Mouse (Mus musculus) spleen, postnatal 36 days (tissue): ENCODE measurements around the gene Ssbp2.
A peak's percentile ranks its signal among the peaks of the same experiment; 100 is the strongest.

Source experiments
- DNase-seq, 2 experiments: peaks; one replicate each; pipeline ENCODE4 v3.0.0; 2022; ENCODE audit warnings: low spot score in 2 of 2, mixed read lengths in 1 of 2

Gene Ssbp2

DNA sequence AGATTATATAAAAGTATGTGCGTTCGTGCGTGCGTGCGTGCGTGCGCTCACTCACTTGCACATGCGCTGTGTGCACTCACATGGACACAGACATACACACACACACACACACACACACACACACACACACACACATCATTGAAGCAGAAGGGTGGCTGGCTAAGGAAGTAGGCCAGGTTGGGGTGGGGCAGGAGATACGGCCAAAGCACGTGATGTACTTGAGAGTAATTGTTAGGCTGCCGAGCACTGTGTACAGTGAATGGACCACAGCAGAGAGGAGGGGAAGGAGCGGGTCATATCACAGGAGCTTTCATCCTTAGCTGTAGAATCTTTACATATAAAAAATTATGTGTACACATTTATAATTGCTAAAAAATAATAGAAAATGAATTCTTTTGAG is 66.0 kb downstream of the Ssbp2 start:
- DNase-seq: no peak

DNA sequence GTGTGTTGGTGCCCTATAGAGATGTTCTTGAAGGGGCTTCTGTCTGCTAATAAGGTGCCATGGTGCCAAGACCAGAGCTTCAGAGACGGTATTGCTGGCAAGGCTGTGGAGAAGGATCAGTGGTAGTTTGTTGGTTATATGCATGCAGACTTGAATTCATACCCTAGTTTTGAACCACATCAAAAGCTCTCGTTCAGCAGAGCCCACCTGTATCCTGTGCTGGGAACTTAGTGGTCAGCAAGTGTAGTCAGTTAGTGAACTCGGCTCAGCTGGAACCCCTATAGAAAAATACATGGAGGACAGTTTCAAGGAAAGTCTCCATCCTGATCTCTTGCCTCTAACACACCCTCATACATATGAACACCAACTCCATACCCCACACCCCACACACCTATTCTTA is 69.7 kb downstream of the Ssbp2 start:
- DNase-seq: no peak

GRCm38 (mm10) chr13:91536711-91537110 is 76.6 kb downstream of the Ssbp2 start:
- no peak for DNase-seq

- DNase-seq: no peak
Measured at GRCm38 (mm10) chr13:91540145-91541068, 80.3 kb downstream of the Ssbp2 start.

GRCm38 (mm10) chr13:91541069-91541429 is 81.0 kb downstream of the Ssbp2 start:
- peak; percentile 35 to 36 for DNase-seq

- no peak for DNase-seq
Measured at GRCm38 (mm10) chr13:91543555-91543954, 83.5 kb downstream of the Ssbp2 start.

DNA sequence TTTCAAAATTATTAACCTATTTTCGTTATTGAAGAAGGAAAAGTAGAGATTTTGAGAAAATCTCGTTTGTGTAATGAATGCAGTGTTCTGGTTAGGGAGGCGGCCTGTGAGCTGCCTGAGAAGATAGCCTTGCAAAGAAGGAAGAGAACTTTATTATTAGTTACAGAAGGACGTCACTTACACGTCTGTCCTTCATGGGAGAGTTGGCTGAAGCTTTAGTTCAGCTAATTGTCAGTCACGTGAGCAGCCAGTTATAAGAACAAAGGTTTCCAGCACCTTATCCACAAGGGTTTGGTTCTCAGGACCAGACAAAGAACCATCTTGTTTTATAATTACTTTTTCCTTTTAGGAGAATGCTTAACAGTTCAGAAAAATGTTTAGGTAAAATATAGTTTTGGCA is 104.0 kb downstream of the Ssbp2 start:
- DNase-seq: no peak

DNA sequence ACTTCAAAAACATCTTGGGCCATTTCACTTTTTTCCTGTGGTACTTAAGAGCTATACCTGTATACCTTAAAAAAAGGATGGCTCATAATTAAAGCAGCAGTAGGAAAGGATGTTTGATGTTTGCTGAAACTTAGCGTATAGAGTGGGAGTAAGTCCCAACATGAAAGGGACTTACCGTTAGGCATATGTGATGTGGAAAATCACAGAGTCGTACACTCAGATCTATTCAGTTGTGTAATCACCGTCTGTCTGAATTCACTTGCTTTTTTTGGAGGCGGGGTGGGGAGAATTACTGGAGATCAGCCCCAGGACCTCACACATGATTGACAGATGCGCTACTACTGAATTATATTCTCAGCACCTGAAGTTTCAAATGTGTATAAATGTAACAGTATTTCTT is 104.7 kb downstream of the Ssbp2 start:
- no peak for DNase-seq

GRCm38 (mm10) chr13:91581504-91581903 is 121.4 kb downstream of the Ssbp2 start:
- no peak for DNase-seq

DNA sequence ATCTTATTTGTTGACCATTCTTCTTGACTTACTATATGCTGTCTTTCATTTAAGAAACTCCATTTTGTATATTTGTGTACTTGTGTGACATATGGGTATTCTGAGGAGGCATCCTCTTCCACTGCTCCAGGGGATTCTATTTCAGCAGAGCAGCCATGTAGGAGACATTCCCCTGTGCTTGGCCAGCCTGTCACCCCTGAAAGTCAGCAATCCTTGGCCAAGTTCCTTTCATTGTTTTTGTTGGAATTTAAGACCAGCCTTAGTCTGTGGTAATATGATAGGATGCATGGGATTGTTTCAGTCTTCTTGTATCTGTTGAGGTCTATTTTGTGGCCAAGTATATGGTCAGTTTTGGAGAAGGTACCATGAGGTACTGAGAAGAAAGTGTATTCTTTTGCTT is 122.1 kb downstream of the Ssbp2 start:
- no peak for DNase-seq

DNA sequence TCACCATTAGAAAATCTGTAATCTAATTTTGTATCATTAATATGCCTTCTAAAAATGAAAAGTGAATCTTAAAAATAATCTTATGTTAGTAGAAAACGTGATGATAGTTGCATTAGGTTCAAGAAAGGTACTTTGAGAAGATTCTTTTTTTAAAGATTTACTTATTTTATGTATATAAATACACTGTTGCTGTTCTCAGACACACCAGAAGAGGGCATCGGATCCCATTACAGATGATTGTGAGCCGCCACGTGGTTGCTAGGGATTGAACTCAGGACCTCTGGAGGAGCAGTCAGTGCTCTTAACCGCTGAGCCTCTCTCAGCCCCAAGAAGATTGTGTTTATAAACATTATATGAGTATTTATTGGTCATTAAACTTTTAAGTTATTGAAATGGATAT is 126.3 kb downstream of the Ssbp2 start:
- DNase-seq: no peak

DNA sequence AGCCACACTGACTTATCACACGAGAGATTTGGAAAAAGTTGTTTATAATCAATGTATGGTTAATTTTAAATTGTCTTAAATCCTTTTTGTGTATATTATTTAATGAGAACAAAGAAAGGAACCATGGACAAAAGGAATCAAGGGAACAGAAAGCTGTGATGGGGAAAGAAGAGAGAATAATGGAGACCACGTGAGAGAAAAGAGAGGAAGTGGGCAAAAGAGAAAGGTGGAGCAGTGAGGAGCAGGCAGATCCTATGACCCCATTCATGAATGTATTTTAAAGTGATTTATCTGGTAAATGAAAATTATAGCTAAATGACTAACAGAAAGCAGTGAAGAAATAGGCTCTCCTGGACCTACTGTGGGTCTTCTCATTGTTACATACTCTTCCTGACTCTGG is 128.4 kb downstream of the Ssbp2 start:
- no peak for DNase-seq

DNA sequence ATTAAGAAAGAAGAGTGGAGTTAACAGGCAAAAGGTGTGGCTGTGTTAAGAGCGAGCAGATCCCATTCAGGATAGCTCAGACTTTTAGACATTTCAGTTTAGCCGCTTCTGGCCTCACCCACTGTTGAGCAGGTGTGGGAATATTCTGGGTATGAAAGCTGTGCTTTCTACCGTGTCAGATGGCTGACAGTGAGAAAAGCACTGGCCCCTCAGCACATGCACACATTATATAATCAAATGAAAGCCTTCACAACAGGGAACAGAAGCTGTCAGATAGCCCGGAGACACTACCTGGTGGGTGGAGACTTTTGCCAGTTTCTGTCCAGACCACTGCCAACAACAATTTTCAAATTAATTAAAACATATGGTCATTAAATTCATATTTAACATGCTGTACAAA is 131.8 kb downstream of the Ssbp2 start:
- no peak for DNase-seq

GRCm38 (mm10) chr13:91595284-91595683 is 135.2 kb downstream of the Ssbp2 start:
- no peak for DNase-seq

DNA sequence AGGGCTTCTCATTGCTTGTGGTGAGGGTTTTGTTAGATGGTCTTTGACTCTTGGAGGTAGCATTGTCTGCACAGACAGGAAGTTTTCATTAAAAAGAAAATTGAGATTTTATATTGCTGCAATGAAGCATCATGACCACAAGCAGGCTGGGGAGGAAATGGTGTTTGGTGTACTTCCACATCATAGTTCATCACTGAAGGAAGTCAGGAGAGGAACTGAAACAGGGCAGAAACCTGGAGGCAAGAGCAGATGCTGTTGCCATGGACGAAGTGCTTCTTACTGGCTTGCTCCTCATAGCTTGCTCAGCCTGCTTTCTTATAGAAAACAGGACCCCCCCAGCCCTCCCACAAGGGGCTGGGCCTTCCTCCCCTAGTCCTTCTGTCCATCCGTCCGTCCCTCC is 139.5 kb downstream of the Ssbp2 start:
- peak; percentile 43 to 52 for DNase-seq

- no peak for DNase-seq
Measured at GRCm38 (mm10) chr13:91605043-91605840, 145.2 kb downstream of the Ssbp2 start.

- no peak for DNase-seq
Measured at GRCm38 (mm10) chr13:91610601-91611000, 150.5 kb downstream of the Ssbp2 start.

DNA sequence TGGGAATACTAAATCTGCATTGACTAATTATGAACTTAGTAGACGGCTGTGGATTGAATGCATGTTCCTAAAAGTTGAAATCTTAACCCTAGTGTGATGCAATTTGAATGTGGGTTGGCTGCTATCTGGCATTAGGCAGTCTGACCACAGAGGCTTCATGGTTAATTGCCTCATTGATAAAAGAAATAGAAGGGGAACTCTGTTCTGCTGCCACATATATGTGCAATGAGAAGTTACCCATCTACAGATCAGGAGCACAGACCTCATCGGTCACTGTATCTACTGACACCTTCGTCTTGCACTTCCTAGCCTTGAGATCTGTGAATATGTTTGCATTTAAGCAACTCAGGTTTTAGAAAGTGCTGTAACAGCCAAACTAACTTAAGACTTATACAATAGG is 151.8 kb downstream of the Ssbp2 start:
- no peak for DNase-seq

DNA sequence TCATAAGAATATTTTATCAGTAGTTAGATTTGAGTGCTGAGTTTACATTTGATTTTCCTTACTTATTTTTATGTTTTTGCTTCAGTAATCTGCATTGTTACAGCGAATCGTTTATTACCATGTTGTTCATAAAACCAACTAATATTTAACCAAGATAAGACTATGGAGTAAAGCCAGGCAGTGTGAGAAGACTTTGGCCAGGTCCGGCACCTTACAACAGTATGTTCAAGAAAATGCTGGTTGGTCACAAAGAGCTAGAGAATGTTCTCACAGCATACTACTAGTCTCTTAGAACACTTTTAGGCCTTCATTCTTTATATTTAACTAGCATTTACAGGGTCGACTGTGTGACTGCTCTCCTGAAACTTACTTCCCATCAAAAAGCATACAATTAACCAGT is 152.5 kb downstream of the Ssbp2 start:
- no peak for DNase-seq

DNA sequence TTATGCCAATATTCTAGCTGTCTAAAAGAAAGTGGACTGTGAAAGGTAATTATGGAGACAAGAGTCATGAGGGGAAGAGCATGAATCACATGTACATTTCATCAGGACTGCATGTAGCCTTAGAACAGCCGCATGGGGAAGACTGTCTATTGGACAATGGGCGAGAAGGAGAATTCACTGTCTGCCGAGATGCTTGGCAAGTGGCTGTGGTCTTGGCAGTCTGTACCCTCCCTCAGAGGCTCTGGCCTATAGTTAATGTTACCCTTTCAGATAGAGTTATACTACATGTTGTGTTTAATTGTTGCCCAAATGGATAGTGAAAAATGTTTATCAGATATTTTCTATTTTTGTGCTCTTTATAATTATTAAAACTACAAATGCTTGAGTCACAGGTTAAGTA is 156.0 kb downstream of the Ssbp2 start:
- DNase-seq: no peak

DNA sequence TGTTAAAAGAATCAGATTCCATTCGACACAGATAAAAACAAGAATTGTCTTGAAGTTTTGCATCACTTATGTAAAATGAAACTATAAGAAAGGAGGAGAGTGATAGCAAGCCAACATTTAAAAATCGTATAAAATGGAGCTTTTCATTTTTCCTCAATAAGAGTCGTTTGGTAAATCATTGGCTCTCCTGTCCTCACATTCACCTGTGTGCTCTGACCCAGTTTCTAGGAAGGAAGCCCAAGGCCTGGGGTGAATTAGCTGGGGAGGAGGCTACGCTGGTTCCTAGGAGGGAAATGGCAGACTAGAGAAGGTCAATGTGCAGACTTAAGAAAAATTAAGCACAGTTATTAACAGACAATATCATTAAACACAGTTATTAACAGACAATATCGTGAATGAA is 156.8 kb downstream of the Ssbp2 start:
- no peak for DNase-seq

- DNase-seq: no peak
Measured at GRCm38 (mm10) chr13:91619431-91619830, 159.3 kb downstream of the Ssbp2 start.

GRCm38 (mm10) chr13:91620541-91620940 is 160.5 kb downstream of the Ssbp2 start:
- DNase-seq: no peak
